Mouse (Mus musculus): ENCODE measurements around the gene Dnajc3.

- TF ChIP-seq CTCF (IDR thresholded peaks at IDR 0.05; ENCODE audit: borderline replicate concordance, extremely low read depth, insufficient read depth, insufficient read length) (no peak), POLR2A (IDR thresholded peaks at IDR 0.05; ENCODE audit: borderline replicate concordance, extremely low read depth, insufficient read depth, insufficient read length, poor library complexity, severe bottlenecking) (no peak)
Measured at GRCm38 (mm10) chr14:118942076-118942475, 4.3 kb downstream of the Dnajc3 start.
